Mouse (Mus musculus): ENCODE measurements at regions not wholly inside any gene's neighbourhood (a gene's known extent, or its start where the extent isn't known, plus 50 kb on each side); places are given as distances from the start of the nearest gene placed in this dataset.
A peak's percentile ranks its signal among the peaks of the same experiment; 100 is the strongest.

DNA sequence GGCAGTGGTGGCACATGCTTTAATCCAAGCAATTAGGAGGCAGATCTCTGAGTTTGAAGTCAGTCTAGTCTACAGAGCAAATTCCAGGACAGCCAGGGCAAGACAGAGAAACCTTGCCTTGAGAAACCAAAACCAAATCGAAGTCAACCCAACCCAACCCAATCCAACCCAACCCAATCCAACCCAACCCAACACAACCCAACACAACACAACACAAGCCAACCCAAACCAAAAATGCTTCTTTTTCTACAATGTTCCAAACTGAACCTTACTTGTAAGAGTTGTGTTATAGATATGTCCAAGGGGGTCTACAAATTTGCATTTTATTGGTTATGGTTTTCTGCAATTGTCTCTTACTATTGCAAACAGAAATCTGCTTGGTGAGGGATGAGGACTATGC lies 52.8 kb upstream of the Chodl start:
- no peak for DNase-seq (ENCODE audit: low read depth in 2 of 2, low spot score in 2 of 2)

GRCm38 (mm10) chr16:78859006-78859405 lies 71.7 kb upstream of the Chodl start:
- no peak for DNase-seq (ENCODE audit: low read depth in 2 of 2, low spot score in 2 of 2)

GRCm38 (mm10) chr16:78830957-78831356 lies 99.8 kb upstream of the Chodl start:
- no peak for DNase-seq (ENCODE audit: low read depth in 2 of 2, low spot score in 2 of 2)

DNA sequence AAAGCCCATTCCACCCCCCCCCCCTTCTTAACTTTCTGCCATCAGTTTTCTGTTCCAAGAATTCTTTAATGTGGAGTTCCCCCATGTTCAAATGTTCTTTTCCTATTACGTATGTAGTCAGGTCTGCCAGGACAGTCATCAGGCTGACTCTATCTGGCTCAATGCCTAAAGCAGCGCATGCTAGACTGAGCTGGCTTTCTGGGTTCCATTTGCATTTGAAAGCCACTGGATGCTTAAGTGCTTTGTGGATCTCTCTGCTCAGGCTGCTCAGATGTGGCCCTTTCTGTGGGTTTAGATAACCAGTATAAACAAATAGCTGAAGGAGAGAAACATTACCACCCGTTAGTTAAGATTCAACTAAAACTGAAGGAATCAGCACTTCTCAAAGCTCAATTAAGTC lies 103.0 kb upstream of the Chodl start:
- DNase-seq (ENCODE audit: low read depth in 2 of 2, low spot score in 2 of 2) = no peak

GRCm38 (mm10) chr16:78790064-78790463 lies 140.7 kb upstream of the Chodl start:
- DNase-seq (ENCODE audit: low read depth in 2 of 2, low spot score in 2 of 2) = no peak

DNA sequence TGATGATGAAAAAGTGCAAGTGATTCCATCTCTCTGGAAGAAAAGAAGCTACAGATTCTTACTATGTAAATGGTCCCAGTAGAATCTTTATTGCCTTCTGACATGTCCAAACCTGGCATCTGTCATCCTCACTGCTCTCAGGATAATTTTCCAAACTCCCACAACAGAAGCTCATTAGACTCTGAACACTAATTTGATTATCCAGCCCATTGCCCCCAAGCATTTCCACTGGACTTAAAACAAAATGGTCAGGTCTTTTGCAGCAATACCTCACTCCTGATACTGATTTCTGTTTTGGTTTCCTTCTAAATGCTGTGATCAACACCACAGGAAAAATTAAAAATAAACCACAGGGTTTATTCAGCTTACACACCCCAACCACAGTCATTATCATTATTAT lies 171.5 kb upstream of the Chodl start:
- DNase-seq (ENCODE audit: low read depth in 2 of 2, low spot score in 2 of 2) = no peak

- DNase-seq (ENCODE audit: low read depth in 2 of 2, low spot score in 2 of 2) = no peak
These were observed 161.4 kb upstream of the D16Ertd472e start for GRCm38 (mm10) chr16:78737902-78738301.

GRCm38 (mm10) chr16:78730583-78731501 lies 154.3 kb upstream of the D16Ertd472e start:
- DNase-seq (ENCODE audit: low read depth in 2 of 2, low spot score in 2 of 2) = no peak

DNA sequence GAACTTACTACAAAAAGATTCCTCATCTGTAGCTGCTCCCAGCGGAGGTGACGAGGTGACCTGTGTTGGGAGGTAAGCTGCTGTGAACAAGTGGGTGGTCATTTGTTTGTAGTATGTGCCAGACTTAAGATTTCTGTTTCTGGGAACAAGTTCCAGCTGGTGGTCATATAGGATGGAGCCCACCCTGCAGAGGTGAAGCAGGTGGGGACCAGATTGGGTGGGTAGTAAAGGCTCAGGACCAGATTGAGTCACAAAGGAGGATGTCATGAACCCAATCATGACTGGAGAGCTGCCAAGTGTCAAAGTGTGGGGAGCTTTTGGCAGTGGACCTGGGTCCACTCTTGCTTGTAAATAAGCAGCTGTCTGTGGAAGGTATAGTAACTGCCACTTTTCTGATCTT lies 149.0 kb upstream of the D16Ertd472e start:
- DNase-seq (ENCODE audit: low read depth in 2 of 2, low spot score in 2 of 2) = no peak

DNA sequence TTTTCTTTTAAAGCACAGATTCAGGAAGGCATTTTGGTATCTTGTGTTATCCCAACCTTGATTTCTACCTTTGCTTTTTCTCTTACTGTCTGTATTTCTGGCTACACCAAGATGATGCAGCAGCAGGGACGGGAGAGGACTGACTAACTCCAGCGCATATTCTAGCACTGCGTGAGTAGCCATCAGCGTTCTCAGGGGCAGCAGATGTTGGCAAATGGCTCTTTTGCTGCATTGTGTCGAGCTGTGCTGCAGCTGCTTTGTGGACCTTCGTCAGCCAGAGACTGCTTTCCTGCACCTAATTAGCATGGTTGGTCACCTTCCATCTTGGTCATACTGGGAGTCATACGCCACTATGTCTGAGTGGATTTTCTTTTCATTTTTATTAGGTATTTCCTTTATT lies 133.4 kb upstream of the D16Ertd472e start:
- no peak for DNase-seq (ENCODE audit: low read depth in 2 of 2, low spot score in 2 of 2)

DNA sequence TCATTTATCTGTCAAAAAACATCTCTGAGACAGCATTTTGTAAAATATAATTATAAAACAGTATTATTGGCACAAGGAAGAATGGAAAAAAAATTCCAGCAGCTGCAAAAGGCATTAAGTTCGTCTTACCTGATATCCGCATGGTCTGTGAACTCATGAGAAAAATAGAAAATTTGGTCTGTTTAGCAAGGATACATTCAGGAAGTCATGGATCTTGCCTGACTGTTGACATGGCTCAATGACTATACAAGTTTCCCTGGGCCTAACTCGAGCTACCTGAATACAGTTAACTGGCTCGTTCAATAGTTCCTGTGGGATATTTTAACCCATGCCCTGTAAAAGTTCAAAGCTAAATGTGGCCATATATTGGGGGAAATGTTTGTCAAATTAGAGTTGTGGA lies 131.1 kb upstream of the D16Ertd472e start:
- DNase-seq (ENCODE audit: low read depth in 2 of 2, low spot score in 2 of 2) = no peak

GRCm38 (mm10) chr16:78707165-78707564 lies 130.7 kb upstream of the D16Ertd472e start:
- DNase-seq (ENCODE audit: low read depth in 2 of 2, low spot score in 2 of 2) = no peak

DNA sequence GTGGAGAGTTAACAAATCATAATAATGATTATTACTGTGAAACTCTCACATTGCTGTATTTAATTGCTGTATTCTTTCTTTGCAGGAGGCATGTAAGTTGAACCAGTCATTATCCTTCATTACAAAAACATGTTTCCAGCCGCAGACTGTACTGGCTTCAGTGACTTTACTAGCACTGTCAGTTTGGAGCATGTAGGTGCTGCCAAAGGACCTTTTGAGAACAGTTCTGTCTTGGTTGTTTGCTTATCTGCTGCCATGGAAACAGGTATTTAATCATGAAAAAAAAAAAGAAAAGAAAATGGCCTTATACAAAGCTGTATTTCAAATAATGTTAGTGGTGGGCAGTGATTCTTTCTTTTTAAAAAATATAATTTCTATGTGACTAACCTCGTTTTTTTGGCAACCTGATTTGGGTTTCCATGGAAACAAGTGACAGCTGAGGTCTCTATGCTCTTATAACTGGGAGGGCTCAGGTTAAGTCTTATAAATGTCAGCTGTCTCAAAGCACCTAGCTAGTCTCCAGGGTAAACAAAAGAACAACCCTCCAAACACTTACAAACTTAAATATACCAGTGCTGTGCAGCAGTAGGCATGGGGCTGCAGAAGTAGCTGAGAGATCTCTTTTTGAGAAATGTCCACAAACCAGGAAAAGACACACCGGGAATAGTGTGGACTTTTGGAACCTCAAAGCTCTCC lies 121.2 kb upstream of the D16Ertd472e start:
- DNase-seq (ENCODE audit: low read depth in 2 of 2, low spot score in 2 of 2) = no peak

DNA sequence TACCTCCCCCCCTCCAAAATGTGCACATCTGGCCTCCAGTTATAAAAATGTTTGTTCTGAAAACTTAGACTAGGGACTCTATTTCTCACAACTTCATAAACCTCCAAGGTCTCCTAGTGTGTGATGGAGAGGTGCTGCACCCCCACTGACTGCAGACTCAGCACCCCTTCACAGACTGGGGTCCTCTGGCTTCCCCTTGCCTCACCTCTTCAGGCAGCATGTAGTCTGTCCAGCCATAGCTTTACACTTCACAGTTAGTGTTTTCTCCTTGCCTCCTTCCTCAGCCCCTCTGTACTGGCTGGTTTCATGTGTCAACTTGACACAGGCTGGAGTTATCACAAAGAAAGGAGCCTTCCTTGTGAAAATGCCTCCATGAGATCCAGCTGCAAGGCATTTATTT lies 111.7 kb upstream of the D16Ertd472e start:
- DNase-seq (ENCODE audit: low read depth in 2 of 2, low spot score in 2 of 2) = no peak

- no peak for DNase-seq (ENCODE audit: low read depth in 2 of 2, low spot score in 2 of 2)
These were observed 108.7 kb upstream of the D16Ertd472e start for GRCm38 (mm10) chr16:78685160-78685559.

DNA sequence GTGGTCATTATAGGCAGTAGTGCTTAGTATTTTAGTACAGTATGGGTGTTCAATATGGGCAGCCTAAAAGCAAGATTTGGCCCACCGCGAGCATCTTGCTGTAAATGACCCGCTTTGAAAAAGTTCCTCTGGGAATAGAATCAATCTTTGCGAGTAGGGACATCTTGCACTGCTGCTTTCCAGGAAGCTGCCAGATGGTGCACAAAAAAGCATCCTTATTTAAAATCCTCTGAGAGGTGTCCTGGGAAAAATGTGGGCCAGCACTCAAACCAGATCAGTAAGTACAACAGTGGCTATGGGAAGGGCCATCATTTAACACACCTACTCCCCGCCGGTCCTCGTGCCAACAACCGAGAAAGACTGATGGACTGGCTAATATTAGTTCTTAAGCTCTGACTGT lies 107.5 kb upstream of the D16Ertd472e start:
- no peak for DNase-seq (ENCODE audit: low read depth in 2 of 2, low spot score in 2 of 2)

GRCm38 (mm10) chr16:78661126-78661525 lies 84.6 kb upstream of the D16Ertd472e start:
- no peak for DNase-seq (ENCODE audit: low read depth in 2 of 2, low spot score in 2 of 2)

- DNase-seq (ENCODE audit: low read depth in 2 of 2, low spot score in 2 of 2) = peak in 1 of 2 experiments; percentile 4
These were observed 68.2 kb upstream of the D16Ertd472e start for GRCm38 (mm10) chr16:78644710-78645109.

GRCm38 (mm10) chr16:78641717-78642116 lies 65.2 kb upstream of the D16Ertd472e start:
- no peak for DNase-seq (ENCODE audit: low read depth in 2 of 2, low spot score in 2 of 2)

- DNase-seq (ENCODE audit: low read depth in 2 of 2, low spot score in 2 of 2) = no peak
These were observed 64.7 kb upstream of the D16Ertd472e start for GRCm38 (mm10) chr16:78641205-78641604.

- DNase-seq (ENCODE audit: low read depth in 2 of 2, low spot score in 2 of 2) = no peak
These were observed 60.9 kb upstream of the D16Ertd472e start for GRCm38 (mm10) chr16:78637452-78637851.

- peak in 1 of 2 experiments; percentile 9 for DNase-seq (ENCODE audit: low read depth in 2 of 2, low spot score in 2 of 2)
These were observed 60.5 kb upstream of the D16Ertd472e start for GRCm38 (mm10) chr16:78637015-78637414.

Measured in CD8-positive naive resting alpha-beta T cell, adult 2 months (primary cell).